Mouse (Mus musculus) ES-E14 (cell line): Measurements from ENCODE around the gene Trim2.

Source experiments
- CHD2 ChIP-seq: IDR thresholded peaks from 2 replicates; pipeline ENCODE4 v1.6.1; 2014; ENCODE audit warnings: mild to moderate bottlenecking, low read depth, low read length, inconsistent platforms
- ZC3H11A ChIP-seq: IDR thresholded peaks from 2 replicates; pipeline ENCODE4 v1.6.1; 2012; ENCODE audit warnings: low read depth, mild to moderate bottlenecking, inconsistent platforms, low read length, borderline replicate concordance
- ZNF384 ChIP-seq: IDR thresholded peaks from 2 replicates; pipeline ENCODE4 v1.6.1; 2012; ENCODE audit warnings: low read depth, low read length, inconsistent platforms

DNA sequence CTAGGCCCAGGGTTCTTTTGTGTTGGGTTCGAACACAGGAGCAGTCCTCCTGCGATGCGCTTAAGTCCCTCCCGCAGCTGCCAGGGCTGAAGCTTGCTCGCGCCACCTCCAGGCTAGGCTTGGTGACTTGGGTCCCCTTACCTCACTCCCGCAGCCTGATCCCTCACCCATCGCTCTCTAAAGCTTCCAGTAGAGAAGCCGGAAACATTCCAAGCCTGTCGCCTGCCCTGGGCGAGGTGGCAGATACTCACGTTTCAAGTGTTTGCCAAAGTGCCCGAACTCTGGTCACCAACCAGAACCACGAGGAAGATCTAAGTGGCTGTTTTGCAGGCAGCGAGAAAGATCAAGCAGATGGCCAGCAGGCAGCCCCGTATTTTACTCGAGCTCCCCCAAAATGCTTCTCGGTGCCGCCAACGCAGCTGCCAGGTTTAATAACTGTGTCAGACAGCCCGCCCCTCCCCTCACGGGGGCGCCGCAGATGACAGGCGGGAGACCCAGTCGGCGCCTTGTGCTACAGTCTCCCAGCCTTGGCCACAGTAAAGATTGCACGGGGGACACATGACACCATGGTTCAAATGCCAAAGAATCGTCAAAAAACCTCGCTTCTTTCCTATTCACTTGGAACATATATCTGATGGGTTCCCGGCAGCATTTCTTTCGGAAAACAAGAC is 2.2 kb downstream of the Trim2 start:
- TF ChIP-seq ZNF384 = no peak
- no peak for TF ChIP-seq CHD2
- TF ChIP-seq ZC3H11A = no peak
